Mouse (Mus musculus) lung, postnatal 36 days (tissue): ENCODE results near the gene Gm11237.
"Not testable (repeated sequence)": the region's sequence is repeated elsewhere in the genome, so short reads cannot be mapped to it uniquely, and the experiment has no call there.

Source experiments
- DNase-seq: peaks from one replicate; pipeline ENCODE4 v3.0.0; 2022; ENCODE audit warnings: mixed read lengths

The Gm11237 gene

GRCm38 (mm10) chr4:73622684-73623083 is at the start of gene Gm11237:
Gm11237 (plus strand) TSS chr4:73622984.
- not testable (repeated sequence) for DNase-seq

DNA sequence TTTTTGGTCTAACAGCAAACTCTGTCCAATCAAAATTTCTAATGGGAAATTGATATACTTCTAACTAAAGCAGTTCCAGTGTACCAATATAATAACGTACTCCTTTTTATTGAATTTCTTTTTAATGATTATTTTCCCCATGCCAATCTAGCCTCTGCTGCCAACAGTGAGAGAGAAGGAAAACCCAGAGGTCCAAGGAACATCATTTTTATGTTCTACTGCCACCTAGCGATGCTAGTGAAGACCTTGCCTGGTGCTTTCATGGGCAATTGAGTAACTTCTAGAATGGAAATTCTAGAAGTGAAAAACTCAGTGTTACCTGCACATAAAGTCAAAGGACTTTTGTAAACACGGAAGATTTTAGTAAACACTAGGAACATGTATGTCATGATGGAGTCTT is 23.5 kb upstream of the Gm11237 start:
- no peak for DNase-seq

- DNase-seq: not testable (repeated sequence)
These were observed 15.2 kb upstream of the Gm11237 start, which contains the start of gene Gm11238 for GRCm38 (mm10) chr4:73607581-73607980. Gm11238 (plus strand) TSS chr4:73607881.

DNA sequence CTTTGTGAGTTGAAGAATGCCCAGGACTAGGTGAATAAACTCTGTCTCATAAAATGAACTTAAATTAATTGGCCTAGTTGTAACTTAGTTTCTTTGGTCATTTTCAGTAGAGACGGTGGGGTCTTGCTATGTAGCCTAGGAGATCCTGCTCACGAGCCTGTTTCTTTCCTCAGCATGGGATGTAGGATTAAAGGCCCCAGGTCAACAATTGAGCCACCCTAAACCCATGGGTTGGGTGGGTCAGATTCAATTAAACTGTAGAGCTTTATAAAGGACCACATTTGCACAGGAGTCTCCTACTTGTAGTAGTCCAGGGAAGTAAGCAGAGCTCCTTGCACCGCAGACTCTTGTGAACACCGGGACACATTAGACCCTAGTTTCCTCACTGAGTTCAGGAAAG is 15.0 kb downstream of the Gm11237 start, which contains the start of gene Gm11236:
TSS of gene Gm11236 (plus strand) at position 301 of the 400 bp plus-strand sequence.
- DNase-seq: not testable (repeated sequence)

- not testable (repeated sequence) for DNase-seq
These were observed 39.1 kb downstream of the Gm11237 start for GRCm38 (mm10) chr4:73661864-73662263.

- not testable (repeated sequence) for DNase-seq
These were observed 45.3 kb downstream of the Gm11237 start, which contains the start of gene Gm11239 for GRCm38 (mm10) chr4:73668054-73668453. Gm11239 (plus strand) TSS chr4:73668354.
